24 mouse cellular contexts compared by ENCODE assay signal in the genomic region with DNA sequence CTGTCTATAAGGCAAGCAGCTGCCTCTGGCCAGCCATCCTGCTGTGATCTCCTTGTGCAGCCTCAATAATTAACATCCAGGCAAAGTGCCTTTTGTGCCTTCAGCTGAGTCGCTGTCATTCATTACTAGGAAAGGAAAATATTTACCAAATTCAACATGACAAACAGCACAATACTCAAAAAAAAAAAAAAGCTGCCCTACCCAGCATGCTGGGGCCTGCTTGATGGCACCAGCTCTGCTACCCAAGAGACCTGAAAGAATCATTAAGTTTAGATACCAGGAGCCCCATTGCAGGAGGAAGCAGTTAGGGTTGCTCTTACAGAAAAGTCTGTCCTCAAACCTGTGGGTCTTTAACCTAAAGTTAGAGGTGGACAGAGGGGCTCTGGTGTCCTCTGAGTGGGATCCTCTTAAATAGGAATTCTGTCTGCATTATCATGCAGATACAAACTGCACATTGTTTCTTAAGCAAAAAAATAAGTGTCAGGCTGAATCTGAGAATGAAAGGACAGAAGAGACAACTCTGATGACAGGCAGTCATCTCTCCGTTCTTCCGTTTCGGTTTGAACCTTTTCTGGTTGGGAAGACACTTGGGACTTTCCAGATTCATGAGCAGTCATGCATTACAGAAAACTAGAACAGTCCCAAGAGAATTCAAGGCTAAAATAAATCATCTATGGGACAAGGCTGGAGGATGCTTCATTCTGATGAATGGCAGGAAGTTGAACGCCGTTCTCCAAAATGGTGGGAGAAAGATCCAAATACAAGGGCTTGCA. TPM values are rescaled to one million over a fixed set of nuclear protein-coding genes. Genes with fewer than 3 reads are reported as not detected.
DNase-seq lines count a peak whose midpoint lies in the region; TF ChIP-seq lines count a peak whose summit lies in the region.
"Had no signal": no experiment of that assay in that cellular context is flagged by ENCODE, and none has a peak within 500 bp of the region (broad histone marks: within the 10 kb centered on the region; RNA-seq: fewer than 3 reads in every experiment).

No protein-coding gene starts in this region.

- peak; percentile 5 for DNase-seq in kidney, adult 11 months
- no peak for DNase-seq in kidney, adult 18-20 months
- peak; percentile 17 for DNase-seq in left cerebral cortex, postnatal 4 days
- no peak for DNase-seq in left cerebral cortex, adult 8-10 months (ENCODE audit: low spot score in 2 of 2)
- DNase-seq in splenic B cell, adult 2 months (ENCODE audit: low read depth, low spot score), result peak; percentile 49
- no peak for DNase-seq in layer of hippocampus, postnatal 36 days
- DNase-seq: adrenal gland, adult 2 months; B cell, adult 2 months; cerebellum, adult 11-12 months; cerebellum, adult 9-11 months; embryo, embryonic 11 days; gastrocnemius, postnatal 14 days; heart, postnatal 36 days; kidney, postnatal 10 days; liver; thymus, postnatal 14 days had no signal

- peaks cover 8% of the 10 kb centered on the region for H3K4me1 ChIP-seq in bone marrow, adult 2 months (ENCODE audit: control insufficient read depth, insufficient read depth, low read length)
- H3K4me1 ChIP-seq: embryonic facial prominence, embryonic 12.5 days; liver, embryonic 15.5 days; lung, embryonic 15.5 days had no signal

- no peak overlapping the region for H3K4me3 ChIP-seq in bone marrow, adult 2 months (replicated peaks; ENCODE audit: control insufficient read depth, low read depth, low read length)
- H3K4me3 ChIP-seq: embryonic facial prominence, embryonic 12.5 days; hindbrain, embryonic 13.5 days; layer of hippocampus, adult 2 months; liver, embryonic 15.5 days; lung, embryonic 15.5 days; midbrain, embryonic 10.5 days had no signal

- no peaks in the 10 kb centered on the region for H3K36me3 ChIP-seq in splenic B cell, adult 2 months (ENCODE audit: control insufficient read depth, insufficient read depth, low read length, poor library complexity, severe bottlenecking)
- H3K36me3 ChIP-seq: embryonic facial prominence, embryonic 12.5 days; hindbrain, embryonic 13.5 days; liver, embryonic 15.5 days; lung, embryonic 15.5 days; midbrain, embryonic 10.5 days had no signal

- peak overlapping the region; percentile 77 for H3K27ac ChIP-seq in bone marrow, adult 2 months (ENCODE audit: control insufficient read depth, insufficient read depth, low read depth, low read length, poor library complexity)
- H3K27ac ChIP-seq: embryonic facial prominence, embryonic 12.5 days; hindbrain, embryonic 13.5 days; layer of hippocampus, adult 2 months; liver, embryonic 15.5 days; lung, embryonic 15.5 days; midbrain, embryonic 10.5 days had no signal

- 82% methylated on average over 6 of the region's 6 CpGs for WGBS in bone marrow, adult 2 months

- no peak for TF ChIP-seq POLR2A in bone marrow, adult 2 months (IDR thresholded peaks at IDR 0.05; ENCODE audit: borderline replicate concordance, control insufficient read depth, low read depth, low read length)

- H3K27me3 ChIP-seq in splenic B cell, adult 2 months (ENCODE audit: control insufficient read depth, insufficient read depth, low read length, poor library complexity, severe bottlenecking), result no peaks in the 10 kb centered on the region
- H3K27me3 ChIP-seq: embryonic facial prominence, embryonic 12.5 days; hindbrain, embryonic 13.5 days; liver, embryonic 15.5 days; lung, embryonic 15.5 days had no signal

- no peak for TF ChIP-seq CTCF in bone marrow, adult 2 months (IDR thresholded peaks at IDR 0.05; ENCODE audit: control insufficient read depth, insufficient read depth, low read length)

- intact Hi-C loops in left cerebral cortex, postnatal 4 days (cut with DNase I), result no loop called here

RNA-seq across cellular contexts. Expression of a gene that starts 33.6 kb away (rescaled TPM):
- total RNA-seq in left cerebral cortex, postnatal 4 days (2021), result 100 to 1,000 TPM; 121 to 122 TPM
- total RNA-seq in left cerebral cortex, adult 8-10 months (2022), result 100 to 1,000 TPM; 127 to 161 (median 141) TPM
- 3.9 and 13.6 TPM in 2 replicates for polyA plus RNA-seq in bone marrow, adult 2 months (2011; ENCODE audit: insufficient read depth, insufficient read length, low replicate concordance, missing spikeins)
- total RNA-seq in layer of hippocampus, postnatal 36 days (2021), result 100 to 1,000 TPM; 213 to 233 TPM
- total RNA-seq: granulocyte monocyte progenitor cell, adult 5-6 weeks had no signal

Comparison
In these comparisons a context has a peak if more than half of its experiments do, and no peak if none do; other contexts are left out.
1. DNase-seq: peak in kidney, adult 11 months (single experiment), left cerebral cortex, postnatal 4 days (single experiment) and splenic B cell, adult 2 months (single experiment); none in kidney, adult 18-20 months (single experiment), left cerebral cortex, adult 8-10 months (0 of 2) and layer of hippocampus, postnatal 36 days (0 of 2).